Mouse (Mus musculus) bone marrow macrophage, adult 2 months (primary cell): ENCODE measurements around the gene Scube3.

Source experiments
- CTCF ChIP-seq: IDR thresholded peaks from 2 replicates; pipeline ENCODE4 v1.5.1; 2012; ENCODE audit warnings: low read depth, mild to moderate bottlenecking, low read length, moderate library complexity
- POLR2A ChIP-seq: IDR thresholded peaks from 2 replicates; pipeline ENCODE4 v1.6.1; 2012; ENCODE audit warnings: mild to moderate bottlenecking, low read depth, low read length, borderline replicate concordance

DNA sequence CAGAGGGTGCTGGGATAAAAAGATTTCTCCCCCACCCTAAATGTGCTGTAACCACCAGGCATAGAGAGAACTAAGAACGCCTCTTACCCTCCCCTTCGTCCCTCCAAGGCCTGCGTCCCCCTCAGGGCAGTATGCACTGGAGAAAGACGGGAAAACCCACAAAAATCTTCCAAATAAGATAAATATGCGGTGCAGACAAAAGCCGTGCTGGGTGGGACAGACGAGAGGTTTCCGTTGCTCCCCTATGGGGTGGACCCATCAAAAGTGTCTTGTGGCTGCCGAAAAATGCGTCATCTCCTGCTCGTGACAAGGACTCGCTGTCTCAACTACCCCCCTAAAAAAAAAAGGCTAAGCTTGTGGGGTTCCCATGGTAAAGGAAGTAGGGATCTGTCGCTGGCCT, 19.0 kb upstream of the Scube3 start:
- TF ChIP-seq CTCF (no peak), POLR2A (no peak)
